Mouse (Mus musculus) gastrocnemius, adult 18-20 months (tissue): ENCODE data around the gene Irf1. TPM values are rescaled to one million over a fixed set of nuclear protein-coding genes. Genes with fewer than 3 reads are reported as not detected.
A peak's percentile ranks its signal among the peaks of the same experiment; 100 is the strongest.

Source experiments
- DNase-seq: peaks from one replicate; pipeline ENCODE4 v3.0.0; 2021; ENCODE audit warnings: low spot score
- total RNA-seq, 2 experiments: library from RNA; stranded (reverse); gene quantifications; 2 replicates each; pipeline ENCODE4 v1.2.3; 2021

Gene Irf1
- total RNA-seq, 2 experiments from 2014 or later: 4.7 to 9.9 TPM

GRCm38 (mm10) chr11:53781201-53781775, 11.5 kb downstream of the Irf1 start:
- no peak for DNase-seq

GRCm38 (mm10) chr11:53781964-53782363, 12.2 kb downstream of the Irf1 start:
- no peak for DNase-seq

- no peak for DNase-seq
These were observed 13.5 kb downstream of the Irf1 start for GRCm38 (mm10) chr11:53783288-53783687.

GRCm38 (mm10) chr11:53785311-53785936, 15.6 kb downstream of the Irf1 start:
- DNase-seq: no peak

DNA sequence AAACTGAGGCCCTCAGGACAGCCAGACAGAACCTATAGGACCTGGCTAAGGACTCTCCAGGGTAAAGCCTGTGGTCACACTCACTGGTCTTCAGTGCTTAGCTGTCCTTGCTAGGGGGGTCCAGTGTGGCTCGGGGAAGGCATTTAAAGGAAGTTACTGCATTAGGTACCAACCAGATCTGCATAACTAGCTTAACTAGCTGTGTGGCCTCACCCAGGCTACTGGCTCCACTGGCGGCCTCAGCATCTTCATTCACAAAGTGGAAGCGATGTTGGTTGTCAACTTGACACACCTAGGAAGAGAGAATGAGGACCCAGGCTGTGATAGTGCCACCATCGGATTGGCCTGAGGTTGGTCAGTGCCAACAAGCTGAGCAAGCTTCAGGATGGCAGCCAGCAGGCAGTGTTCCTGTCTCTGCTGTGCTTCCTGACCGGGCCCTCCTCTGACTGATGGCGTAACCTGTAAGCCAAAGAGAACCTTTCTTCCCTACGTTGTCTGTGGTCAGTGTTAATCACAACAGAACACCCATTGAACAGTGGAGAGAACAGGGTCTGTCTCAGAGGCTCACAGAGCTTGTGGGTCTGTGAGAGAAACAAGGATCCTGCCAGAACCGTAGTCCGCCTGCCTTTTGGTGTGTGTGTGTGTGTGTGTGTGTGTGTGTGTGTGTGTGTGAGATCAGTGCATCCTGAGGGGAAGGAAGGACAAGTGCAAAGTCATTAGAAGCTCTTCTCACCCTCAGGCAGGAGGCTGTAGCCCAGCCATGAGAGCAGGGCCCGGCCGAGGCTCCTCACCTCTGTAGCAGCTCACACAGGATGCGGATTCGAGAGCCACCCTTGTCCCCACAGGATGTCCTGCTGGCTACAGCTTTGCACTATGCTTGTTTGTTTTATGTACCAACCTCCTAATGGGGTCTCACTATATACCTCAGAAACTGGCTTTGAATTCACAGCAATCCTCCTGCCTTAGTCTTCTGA, 16.5 kb downstream of the Irf1 start:
- no peak for DNase-seq

DNA sequence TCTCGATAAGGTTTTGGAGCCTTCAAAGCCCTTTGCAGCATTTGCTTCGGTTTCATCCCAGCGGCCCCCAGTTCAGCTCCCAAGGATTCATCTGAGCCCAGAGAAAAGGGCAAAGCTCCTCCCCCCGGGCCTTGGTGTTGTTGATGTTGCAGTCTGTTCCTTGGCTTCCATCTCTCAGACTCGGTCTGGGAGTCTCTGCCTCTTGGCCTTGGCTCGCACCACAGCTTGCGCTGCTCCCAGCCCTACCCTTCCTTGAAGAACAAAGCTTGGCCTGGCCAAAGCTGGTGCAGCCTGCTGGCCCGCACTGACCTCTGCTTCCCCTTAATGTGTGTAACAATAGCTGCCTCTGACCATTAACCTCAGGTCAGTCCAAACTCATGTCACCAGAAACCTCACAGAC, 18.4 kb downstream of the Irf1 start:
- peak; percentile 66 for DNase-seq

GRCm38 (mm10) chr11:53789277-53789676, 19.5 kb downstream of the Irf1 start:
- no peak for DNase-seq

GRCm38 (mm10) chr11:53792986-53793385, 23.2 kb downstream of the Irf1 start:
- DNase-seq: peak; percentile 59

DNA sequence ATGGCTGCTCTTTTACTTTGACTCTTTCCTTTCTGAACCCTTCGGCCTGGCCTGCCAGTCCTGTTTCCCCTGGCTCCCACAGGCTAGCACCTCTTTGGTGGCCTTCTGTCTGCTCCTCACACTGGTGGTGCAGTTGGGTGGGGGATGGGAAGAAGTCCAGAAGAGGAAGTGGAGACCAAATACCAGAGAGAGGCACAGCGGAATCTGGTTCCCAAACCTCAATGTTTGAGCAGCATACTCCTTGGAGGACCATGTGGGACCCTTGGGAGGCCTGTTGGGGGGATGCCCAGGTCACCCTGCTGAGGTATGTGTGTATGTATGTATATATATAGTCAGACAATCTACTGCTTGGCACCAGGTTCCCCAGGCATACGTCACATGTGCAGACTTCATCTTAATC, 24.2 kb downstream of the Irf1 start:
- DNase-seq: no peak

DNA sequence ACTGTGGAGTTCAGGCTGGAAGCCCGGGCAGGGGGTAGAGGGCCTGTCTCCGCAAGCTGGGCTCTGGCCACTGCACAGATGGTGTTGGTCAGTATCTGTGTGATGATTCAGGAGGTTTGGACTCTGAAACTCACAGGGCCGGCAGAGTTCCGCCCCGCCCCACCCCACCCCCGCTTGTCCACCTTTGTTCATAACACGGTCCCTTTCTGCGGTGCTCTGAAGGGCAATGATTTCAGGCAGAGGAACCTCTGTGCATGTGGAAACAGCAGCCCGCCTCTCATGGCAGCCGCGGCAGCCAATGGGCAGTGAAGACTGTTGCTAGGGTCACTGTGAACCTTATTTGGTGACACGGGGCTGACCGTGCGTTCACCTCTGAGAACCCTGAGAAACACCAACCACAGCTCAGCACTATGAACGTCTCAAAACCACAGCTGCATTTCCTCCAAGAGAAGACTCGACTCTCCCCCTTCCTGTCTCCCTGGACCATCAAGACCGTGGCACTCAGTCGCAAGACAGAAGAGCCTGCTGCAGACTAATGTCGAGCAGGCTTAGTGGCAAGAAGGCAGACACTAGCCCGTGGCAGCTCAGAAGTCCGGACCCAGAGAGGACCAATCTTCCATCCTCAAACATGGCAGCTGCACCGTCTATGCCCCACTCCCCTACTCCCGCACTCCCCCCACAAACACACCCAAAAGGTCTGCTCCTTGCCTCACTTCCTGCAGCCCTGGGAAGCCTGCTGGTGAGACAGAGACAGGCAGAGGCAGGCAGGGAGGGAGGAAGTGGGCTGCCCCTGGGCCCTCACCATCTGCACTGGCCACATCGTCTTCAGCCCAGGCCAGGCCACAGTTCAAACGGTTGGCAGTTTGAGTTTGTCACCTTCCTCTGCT, 25.1 kb downstream of the Irf1 start:
- no peak for DNase-seq

- DNase-seq: no peak
These were observed 26.0 kb downstream of the Irf1 start for GRCm38 (mm10) chr11:53795813-53796212.

DNA sequence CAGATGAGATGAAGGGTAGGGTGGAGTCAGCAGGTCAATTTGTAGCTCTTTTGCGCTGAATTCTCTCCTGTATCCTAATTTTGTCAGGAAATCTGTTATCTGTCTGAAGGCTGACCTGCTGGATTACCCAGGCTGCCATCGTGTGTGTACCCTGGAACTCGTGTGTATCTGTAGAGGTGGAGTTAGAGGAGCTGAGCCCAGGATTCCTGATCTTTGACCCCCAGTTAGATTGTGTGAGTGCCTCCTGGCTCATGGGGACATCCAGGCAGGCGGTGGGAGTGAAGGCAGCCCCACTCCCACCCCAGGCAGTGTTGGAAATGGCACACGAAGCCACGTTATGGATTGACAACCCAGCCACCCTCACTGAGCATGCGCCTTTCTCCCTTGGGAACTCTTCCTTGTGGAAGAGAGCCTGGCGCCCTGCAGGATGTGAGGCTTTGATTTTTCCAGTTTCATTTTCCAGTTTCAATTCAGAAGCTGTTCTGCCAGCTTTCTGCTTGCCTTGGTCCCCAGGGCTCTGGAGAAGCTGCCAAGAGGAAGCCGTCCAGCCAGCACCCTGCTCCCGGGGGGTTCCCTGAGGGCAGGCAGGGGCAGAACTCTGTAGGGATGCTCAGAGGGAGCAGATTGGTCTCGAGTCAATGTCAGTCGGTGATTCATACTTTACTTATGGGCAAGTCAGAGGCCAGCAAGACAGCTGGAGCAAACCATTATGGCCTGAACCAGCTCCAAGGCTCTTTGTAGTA, 26.8 kb downstream of the Irf1 start:
- peak; percentile 54 for DNase-seq

GRCm38 (mm10) chr11:53797386-53797920, 27.6 kb downstream of the Irf1 start:
- no peak for DNase-seq

- no peak for DNase-seq
These were observed 28.4 kb downstream of the Irf1 start for GRCm38 (mm10) chr11:53798041-53798711.

DNA sequence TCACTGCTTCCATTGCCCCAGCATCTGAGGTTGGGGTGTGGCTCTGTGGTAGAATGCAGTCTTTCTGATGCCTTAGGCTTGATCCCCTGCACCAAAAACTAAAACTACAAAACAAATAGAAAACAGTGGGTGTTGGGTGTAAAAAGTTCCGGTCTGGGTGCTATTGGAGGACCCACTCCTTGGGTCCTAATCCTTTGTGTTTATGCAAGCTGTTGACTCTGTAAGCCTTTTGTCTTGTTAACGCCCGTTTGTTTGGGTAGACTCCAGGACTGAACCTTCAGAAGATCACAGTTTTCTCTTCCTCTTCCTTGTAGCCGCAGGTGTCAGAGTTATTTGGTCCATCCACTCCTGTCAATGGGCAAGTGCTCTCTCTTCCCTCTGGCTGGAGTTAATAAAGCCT, 30.2 kb downstream of the Irf1 start:
- DNase-seq: no peak

DNA sequence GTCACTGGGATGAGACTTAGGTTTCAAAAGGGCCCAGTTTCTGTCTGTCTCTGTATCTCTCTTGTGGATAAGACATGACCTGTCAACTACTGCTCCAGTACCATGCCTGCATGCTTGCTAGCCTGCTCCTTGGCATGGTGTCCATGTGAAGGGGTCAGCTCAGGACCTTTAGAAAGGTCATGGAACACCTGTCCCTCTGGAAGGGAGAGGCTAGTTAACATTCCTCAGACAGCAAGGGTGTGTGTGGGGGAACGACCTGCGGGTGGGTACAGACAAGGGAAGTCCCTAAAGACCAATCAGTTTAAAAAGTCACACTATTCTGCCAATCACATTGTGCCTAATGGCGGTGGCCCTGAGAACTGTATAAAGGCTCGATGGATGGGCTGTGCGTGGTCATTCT, 31.2 kb downstream of the Irf1 start:
- DNase-seq: no peak

DNA sequence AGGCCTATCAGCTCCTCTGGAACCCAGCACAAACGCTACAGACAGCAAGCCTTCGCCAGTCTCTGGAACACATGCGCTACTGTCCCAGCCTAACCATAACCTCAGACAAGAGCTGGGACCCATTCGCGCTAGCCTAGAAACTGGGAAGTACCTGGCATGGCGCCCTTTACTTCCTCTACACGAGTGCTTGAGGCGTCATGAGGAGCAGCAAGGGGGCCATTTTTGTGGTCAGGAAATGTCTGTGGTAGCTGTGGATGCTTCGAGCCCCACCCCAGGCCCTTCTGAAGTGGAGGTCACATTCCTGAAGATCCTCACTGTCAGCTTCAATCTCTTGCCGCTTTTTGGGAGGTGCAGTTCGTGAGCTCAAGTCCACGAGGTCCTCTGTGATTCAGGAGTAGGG, 33.3 kb downstream of the Irf1 start:
- DNase-seq: no peak

DNA sequence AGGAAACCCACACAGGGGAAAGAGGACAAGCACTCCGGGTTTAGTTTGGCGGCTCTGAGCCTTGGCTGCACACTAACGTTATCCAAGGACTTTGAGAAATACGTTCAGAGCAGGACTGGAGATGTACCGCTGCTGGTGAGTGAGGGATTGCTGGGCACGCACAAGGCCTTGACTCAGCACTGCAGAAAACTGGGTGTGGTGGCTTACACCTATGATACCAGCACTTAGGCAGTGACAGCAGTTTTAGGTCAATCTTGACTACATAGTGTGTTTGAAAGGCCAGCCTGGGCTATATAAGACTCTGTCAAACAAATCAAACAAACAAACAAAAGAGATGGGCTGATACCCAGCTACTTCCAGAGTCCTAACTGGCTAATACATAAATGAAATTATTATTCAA, 33.7 kb downstream of the Irf1 start:
- DNase-seq: no peak

DNA sequence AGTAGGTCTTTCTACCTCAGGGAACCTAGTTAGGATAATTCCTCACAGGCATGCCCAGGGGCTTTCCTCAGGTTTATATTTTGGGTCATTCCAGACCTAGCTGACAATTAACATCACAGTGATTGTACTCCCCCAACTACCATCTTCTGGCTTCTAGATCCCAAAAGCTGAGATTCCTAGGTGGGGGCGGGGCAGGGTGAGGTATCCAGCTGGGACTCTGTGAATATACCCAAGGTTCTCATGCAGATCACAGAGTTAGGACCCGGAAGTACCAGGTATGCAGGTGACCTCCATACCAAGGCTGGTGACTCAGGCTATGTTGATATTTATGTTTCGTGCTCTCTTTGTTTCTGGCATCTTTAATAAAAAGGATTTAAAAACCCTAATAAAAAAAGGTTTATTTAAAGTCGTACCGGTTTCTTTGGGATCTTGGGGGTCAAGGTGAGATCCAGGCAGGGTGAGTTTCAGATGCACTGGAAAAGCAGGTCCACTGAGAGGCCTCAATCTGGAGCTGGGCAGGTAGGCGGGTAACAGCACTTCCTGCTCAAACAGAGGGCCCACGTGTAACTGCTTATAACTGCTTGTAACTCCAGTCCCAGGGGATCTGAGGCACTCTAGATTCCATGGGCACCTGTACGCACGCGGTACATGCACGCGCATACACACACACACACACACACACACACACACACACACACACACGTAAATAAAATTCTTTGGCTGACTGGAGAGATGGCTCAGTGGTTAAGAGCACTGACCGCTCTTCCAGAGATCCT, 34.9 kb downstream of the Irf1 start:
- no peak for DNase-seq
